Mouse (Mus musculus): ENCODE measurements around the gene Trip11.

Trip11 gene

DNA sequence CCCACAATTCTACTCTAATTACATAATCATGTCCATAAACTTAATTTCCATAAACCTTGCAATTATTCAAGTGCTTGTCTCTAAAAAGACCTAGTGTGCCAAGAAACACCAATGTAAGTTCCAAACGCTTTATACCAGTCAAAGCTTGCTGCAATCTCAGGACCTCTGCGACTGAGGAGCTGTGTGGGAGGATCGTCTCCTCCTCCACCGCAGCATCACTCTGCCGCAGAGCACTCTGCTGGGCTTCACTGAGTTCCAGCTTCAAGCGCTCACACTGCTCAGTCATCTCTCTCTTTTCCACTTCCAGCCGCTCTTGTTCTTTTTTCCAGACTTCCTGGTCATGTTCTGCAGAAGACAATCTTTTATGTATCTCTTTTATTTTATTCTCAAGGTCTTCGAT lies 19.8 kb downstream of the Trip11 start:
- no peak for DNase-seq

- no peak for DNase-seq
These were observed 20.2 kb downstream of the Trip11 start for GRCm38 (mm10) chr12:101892832-101893231.

DNA sequence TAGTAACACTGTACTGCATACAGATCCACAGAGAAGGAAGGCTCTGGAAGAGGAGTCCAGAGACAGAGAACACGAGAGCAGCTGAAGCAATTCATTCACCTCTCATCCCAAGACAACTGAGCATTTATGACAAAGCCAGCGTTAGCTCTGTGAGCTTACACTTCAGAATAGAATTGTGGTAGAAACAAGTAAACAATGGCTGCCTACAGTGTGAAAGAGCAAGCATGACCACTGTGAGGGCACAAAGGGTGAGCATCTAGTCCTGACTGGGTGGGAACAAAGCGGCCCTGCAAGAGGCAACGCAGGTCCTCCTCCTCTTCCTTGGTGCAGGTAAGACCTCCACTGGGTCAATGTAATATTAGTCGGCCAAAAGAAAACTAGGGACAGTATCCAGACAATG lies 22.0 kb downstream of the Trip11 start:
- DNase-seq = no peak

DNA sequence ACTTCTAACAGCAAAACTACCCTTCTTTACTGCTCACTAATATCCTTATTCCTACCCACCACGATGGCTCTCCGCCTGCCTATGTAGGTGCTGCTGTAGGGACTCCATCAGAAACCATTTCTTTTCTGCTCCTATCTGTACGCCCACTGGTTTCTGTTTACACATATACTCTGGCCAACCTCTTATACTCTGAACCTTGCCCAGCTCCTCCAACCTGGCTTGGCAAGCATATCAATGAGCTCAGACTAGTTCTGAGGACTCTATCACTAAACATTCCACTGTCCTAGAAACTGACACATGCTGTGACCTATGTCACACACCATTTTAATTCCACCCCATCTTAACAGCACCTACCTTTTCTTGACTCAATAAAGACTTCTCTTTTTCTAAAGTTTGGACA lies 23.7 kb downstream of the Trip11 start:
- no peak for DNase-seq

GRCm38 (mm10) chr12:101888312-101888711 lies 24.8 kb downstream of the Trip11 start:
- no peak for DNase-seq

- no peak for DNase-seq
These were observed 28.1 kb downstream of the Trip11 start for GRCm38 (mm10) chr12:101884926-101885325.

- DNase-seq = no peak
These were observed 36.7 kb downstream of the Trip11 start for GRCm38 (mm10) chr12:101876374-101876773.

DNA sequence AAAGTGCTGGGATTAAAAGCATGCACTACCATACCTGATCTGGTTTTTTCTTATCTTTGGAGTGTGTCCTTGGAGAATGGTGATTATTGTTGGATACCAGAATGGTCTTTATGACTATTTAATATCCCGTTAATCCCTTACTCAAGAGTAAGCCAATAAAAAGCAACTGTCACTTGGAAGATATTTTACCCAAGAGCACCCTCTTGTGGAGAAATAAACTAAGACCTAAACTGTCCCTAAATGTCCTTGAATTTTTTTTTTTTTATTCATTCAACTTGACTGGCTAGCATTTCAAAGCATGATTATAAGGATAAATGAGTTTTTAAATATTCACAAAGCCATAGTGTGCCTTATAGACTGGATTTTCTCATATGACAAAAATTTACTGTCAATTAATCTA lies 38.0 kb downstream of the Trip11 start:
- peak; percentile 8 to 70 for DNase-seq

DNA sequence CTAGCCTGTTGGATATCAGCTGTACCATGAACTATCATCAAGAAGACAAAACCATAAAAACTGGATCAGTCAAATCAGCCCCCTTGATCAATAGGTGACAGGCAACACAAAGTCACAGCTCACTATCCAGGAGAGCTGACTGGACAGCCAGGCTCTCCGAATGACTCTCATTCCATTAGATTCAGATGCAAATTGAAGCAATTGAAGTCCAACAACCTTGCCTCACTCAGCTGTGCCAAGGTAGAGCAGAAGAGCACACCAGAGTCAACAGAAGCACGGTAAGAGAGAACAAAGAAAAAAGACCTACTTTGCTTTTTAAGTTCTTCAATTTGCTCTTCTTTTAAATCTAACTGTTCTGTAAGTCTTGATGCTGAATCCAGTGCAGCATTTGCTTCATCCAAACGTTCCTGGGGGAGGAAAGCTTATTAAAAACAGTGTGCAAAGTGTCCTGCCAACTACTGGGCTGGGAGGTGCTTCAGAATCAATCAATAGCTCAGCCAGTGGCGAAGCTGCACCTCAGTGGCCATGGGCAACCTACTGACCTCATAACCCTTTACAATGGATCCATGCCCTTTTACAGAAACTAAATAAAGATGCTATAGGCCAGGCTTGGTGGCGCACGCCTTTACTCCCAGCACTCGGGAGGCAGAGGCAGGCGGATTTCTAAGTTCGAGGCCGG lies 50.6 kb downstream of the Trip11 start:
- no peak for DNase-seq

GRCm38 (mm10) chr12:101860256-101860655 lies 52.8 kb downstream of the Trip11 start:
- no peak for DNase-seq

DNA sequence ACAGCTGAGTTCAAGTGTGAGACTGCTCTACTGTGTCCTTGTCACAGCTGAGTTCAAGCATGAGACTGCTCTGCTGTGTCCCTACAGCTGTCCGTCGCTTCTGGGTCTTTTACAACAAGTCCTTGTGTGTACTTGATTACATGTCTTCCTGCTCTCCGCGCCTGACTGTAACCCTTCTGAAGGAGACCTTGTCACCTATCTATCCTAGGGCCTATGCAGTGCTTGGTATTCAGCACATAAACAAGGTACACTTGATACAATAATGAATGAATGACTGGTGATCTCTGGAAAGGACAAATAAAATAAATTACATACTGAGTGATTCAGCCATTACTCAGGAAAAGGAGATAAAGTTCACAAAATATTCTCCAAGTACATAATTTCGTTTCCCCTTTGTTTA lies 55.1 kb downstream of the Trip11 start:
- DNase-seq = no peak

- DNase-seq = no peak
These were observed 58.7 kb downstream of the Trip11 start for GRCm38 (mm10) chr12:101854336-101854735.

GRCm38 (mm10) chr12:101851846-101852564 lies 61.1 kb downstream of the Trip11 start:
- no peak for DNase-seq

- no peak for DNase-seq
These were observed 61.8 kb downstream of the Trip11 start for GRCm38 (mm10) chr12:101851314-101851713.

DNA sequence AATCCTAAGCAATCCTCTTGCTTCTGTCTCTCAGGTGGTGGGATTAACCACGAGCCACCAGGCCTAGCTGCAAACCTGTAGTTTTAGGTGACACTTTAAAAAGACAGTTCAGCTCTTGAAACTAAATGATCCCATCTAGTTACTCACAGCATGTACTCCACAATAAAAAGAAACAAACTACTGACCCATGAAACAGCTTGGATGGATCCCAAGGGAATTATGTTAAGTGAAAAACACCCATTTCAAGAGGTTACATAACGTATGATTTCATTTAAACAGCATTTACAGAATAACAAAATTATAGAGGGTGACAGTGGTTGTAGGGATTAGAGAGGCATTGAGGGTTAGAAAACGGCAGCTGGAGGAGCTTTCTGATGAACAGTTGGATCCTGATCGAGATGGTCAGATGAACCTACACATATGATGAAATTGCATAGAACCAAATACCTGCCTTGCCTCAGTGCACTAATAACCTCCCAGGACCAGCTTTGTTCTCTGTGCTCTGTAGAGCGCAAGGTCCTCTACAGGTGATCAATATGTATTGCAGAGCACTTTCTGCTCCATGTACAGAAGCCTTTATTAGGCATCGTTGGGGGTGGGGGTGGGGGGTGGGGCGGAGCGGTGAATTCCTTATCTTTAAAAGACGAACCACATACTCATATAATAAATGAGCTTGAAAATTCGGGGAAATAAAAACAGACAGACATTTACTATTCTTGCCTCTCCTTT lies 76.4 kb downstream of the Trip11 start:
- DNase-seq = no peak

DNA sequence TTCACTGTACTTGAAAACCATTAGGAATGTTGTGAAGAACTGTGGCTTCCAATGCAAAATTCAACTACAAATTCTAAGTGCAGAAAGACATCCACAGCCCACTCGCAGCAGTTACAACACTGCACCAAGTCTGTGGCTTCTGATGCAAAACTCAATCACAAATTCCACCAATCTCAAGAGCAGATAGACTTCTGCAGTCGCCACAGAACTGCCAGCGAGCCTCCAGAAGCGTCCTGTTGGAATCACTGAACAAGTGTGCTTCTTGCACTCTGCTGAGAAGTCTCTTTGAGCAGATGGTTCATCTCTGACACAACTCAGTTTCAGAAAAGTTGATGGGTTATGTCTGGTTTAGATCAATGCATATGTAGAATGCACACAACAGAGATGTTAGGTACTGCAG lies 78.4 kb downstream of the Trip11 start:
- DNase-seq = no peak

- no peak for DNase-seq
These were observed 79.3 kb downstream of the Trip11 start for GRCm38 (mm10) chr12:101833776-101834175.

- no peak for DNase-seq
These were observed 80.0 kb downstream of the Trip11 start for GRCm38 (mm10) chr12:101833115-101833506.

DNA sequence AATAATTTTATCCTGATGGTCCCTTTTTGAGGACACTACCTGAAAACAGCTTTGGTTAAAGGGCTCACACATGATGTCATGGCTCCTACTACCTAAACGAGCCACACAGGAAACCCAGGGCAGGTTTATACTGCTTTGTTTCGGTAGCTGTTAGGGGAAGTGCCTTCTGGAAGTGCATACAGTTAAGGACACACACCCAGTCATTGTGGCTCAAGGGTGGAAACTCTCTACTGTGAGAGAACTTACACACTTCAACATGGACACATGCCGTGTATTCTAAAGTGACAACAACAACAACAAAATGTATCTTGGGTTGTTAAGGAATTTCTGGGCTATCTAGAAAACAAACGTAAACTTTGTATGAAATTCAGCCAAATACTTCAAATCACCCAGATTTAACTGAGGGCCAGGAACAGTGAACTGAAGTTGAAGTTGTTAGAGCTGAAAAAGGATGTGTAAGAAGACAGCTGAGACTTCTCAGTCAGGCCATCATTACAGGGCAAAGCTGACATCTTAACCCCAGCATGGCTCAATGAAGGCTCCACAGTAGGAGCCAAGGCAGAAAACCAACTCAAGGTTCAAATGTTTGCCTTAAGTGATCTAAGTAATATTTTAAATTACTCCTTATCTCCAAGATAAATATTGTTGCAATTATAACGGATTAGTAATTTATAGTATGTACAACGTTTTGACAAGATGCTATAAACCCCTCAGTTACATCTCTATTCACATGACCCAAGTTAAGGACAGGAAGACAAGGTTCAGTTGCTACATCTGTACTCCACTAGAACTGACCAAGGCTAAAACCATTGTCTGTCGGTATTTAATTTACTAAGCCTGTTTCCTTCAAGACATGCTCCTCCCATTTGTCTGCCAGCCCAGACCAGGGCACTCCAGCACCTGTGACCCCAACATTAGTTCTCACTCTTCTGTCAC lies 80.6 kb downstream of the Trip11 start:
- no peak for DNase-seq

DNA sequence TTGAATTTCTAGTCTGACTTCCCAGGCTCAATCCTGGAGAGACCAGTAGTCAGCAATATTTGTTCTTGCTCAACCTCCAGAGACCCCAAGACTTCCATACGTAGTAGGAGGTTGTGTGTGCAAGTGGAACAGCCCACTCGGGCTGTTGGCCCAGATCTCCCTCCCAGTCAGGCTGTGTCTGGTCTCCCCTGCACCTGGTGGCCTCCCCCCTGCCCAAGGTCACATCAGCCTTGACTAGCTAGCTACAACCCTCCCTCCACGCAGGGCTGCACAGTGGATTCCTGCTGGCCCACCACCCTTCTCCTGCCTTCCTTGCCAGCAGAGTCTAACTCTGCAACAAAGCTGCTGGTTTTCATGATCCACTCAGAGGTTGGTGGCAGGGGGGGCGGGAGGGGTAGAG lies 81.8 kb downstream of the Trip11 start:
- no peak for DNase-seq

GRCm38 (mm10) chr12:101823161-101823560 lies 89.9 kb downstream of the Trip11 start:
- DNase-seq = no peak

DNA sequence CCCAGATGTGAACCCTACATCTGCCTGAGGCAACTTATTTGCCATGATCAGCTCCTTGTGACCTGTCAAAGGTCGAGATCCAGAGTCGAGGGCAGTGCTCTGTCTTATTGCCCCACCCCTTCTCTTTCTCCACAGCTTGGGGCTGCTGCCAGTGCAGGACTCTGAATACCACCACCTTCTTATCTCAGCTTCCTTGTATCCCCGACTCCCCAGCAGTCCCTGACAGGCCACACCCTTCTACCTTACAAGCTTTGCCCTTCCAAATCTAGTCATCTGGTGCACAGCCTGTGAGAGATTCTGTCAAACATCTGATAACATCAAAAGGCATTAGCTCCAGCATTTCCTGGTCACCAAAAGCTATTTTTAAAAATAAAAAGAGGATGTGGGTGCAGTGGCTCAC lies 91.5 kb downstream of the Trip11 start:
- no peak for DNase-seq

- DNase-seq = no peak
These were observed 93.5 kb downstream of the Trip11 start for GRCm38 (mm10) chr12:101819570-101819969.
